In the genomic region with DNA sequence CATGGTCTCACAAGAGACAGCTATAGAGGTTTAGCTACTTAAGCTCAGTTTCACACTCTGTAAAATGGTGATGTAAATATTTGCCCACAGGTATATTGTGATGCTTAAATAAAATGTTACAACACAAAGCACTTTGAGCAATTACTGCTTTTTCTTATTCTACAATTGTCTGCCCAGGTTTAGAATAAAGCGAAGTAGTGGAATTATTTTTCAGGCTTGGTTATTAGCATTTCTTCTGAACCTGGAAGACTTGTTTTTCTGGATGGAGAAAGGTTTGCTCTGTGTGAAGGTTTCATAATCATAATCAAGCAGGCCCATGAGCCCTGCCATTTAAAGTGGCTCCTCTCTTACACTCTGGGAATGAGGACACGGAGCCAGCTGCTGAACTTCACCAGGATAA, we compare ENCODE assay signal across 26 mouse cellular contexts. TPM values are rescaled to one million over a fixed set of nuclear protein-coding genes. Genes with fewer than 3 reads are reported as not detected.
DNase-seq lines count a peak whose midpoint lies in the region; ATAC-seq lines count a peak whose summit lies in the region.
"Had no signal": no experiment of that assay in that cellular context is flagged by ENCODE, and none has a peak within 500 bp of the region (broad histone marks: within the 10 kb centered on the region; RNA-seq: fewer than 3 reads in every experiment).

Gene Ace2 (plus strand): TSS at position 301 of the 400 bp plus-strand sequence.

- H3K9me3 ChIP-seq in kidney, embryonic 15.5 days (replicated peaks): no peaks in the 10 kb centered on the region
- no peaks in the 10 kb centered on the region for H3K9me3 ChIP-seq in intestine, embryonic 15.5 days
- no peaks in the 10 kb centered on the region for H3K9me3 ChIP-seq in stomach, embryonic 16.5 days (replicated peaks; ENCODE audit: control insufficient read depth, low read length)
- no peaks in the 10 kb centered on the region for H3K9me3 ChIP-seq in forebrain, embryonic 14.5 days (replicated peaks; ENCODE audit: control insufficient read depth, low read length)
- H3K9me3 ChIP-seq: forebrain, embryonic 10.5 days; heart, embryonic 12.5 days; hindbrain, embryonic 10.5 days; limb, embryonic 13.5 days; liver, embryonic 13.5 days; megakaryocyte, embryonic 14.5 days had no signal

- H3K4me1 ChIP-seq in kidney, embryonic 15.5 days: no peaks in the 10 kb centered on the region
- no peaks in the 10 kb centered on the region for H3K4me1 ChIP-seq in intestine, embryonic 15.5 days (replicated peaks)
- H3K4me1 ChIP-seq in stomach, embryonic 16.5 days (ENCODE audit: control insufficient read depth, insufficient read depth, low read length): no peaks in the 10 kb centered on the region
- H3K4me1 ChIP-seq in forebrain, embryonic 14.5 days (ENCODE audit: control insufficient read depth, insufficient read depth, low read length): no peaks in the 10 kb centered on the region
- H3K4me1 ChIP-seq: forebrain, embryonic 10.5 days; heart, embryonic 12.5 days; hindbrain, embryonic 10.5 days; limb, embryonic 13.5 days; liver, embryonic 13.5 days; megakaryocyte, embryonic 14.5 days had no signal

- ATAC-seq in kidney, embryonic 15.5 days (replicated peaks; ENCODE audit: low FRiP score): no peak
- no peak for ATAC-seq in intestine, embryonic 15.5 days
- ATAC-seq in stomach, embryonic 16.5 days (ENCODE audit: insufficient read depth, low FRiP score): no peak
- ATAC-seq in forebrain, embryonic 14.5 days: no peak
- ATAC-seq: forebrain, postnatal 0 days; hindbrain, embryonic 16.5 days had no signal

- H3K4me2 ChIP-seq in kidney, embryonic 15.5 days: no peak within 1 kb of the TSS
- no peak within 1 kb of the TSS for H3K4me2 ChIP-seq in intestine, embryonic 15.5 days (replicated peaks)
- no peak within 1 kb of the TSS for H3K4me2 ChIP-seq in stomach, embryonic 16.5 days (ENCODE audit: low read depth, low read length)
- no peak within 1 kb of the TSS for H3K4me2 ChIP-seq in forebrain, embryonic 14.5 days (ENCODE audit: low read length)
- H3K4me2 ChIP-seq: heart, embryonic 12.5 days; limb, embryonic 13.5 days; liver, embryonic 13.5 days had no signal

- no peak for DNase-seq in adrenal gland, postnatal 14 days
- DNase-seq in adrenal gland, adult 18-20 months (ENCODE audit: low spot score in 2 of 2): no peak
- DNase-seq in kidney, adult 11 months: no peak
- no peak for DNase-seq in forebrain, embryonic 14.5 days (ENCODE audit: low spot score)
- DNase-seq: cerebellum, adult 9-10 months; forebrain, postnatal 0 days; gastrocnemius, postnatal 25 days; heart, adult 18-20 months; heart, postnatal 10 days; kidney, adult 18-20 months; layer of hippocampus, postnatal 36 days; liver, embryonic 13.5 days; lung, adult 2 months; lung, postnatal 36 days; midbrain, embryonic 14.5 days; thymus, postnatal 25 days had no signal

- no peaks in the 10 kb centered on the region for H3K36me3 ChIP-seq in kidney, embryonic 15.5 days
- H3K36me3 ChIP-seq in intestine, embryonic 15.5 days: no peaks in the 10 kb centered on the region
- no peaks in the 10 kb centered on the region for H3K36me3 ChIP-seq in stomach, embryonic 16.5 days (ENCODE audit: control insufficient read depth, insufficient read depth, low read length)
- no peaks in the 10 kb centered on the region for H3K36me3 ChIP-seq in forebrain, embryonic 14.5 days (ENCODE audit: control insufficient read depth, insufficient read depth, low read length)
- H3K36me3 ChIP-seq: forebrain, embryonic 10.5 days; heart, embryonic 12.5 days; hindbrain, embryonic 10.5 days; limb, embryonic 13.5 days; liver, embryonic 13.5 days had no signal

- WGBS in kidney, embryonic 15.5 days: 84% methylated on average over 2 of the region's 2 CpGs
- WGBS in intestine, embryonic 15.5 days: 83% methylated on average over 2 of the region's 2 CpGs
- 78% methylated on average over 2 of the region's 2 CpGs for WGBS in stomach, embryonic 16.5 days
- 87% methylated on average over 2 of the region's 2 CpGs for WGBS in forebrain, embryonic 14.5 days

- H3K27ac ChIP-seq in kidney, embryonic 15.5 days: no peak within 1 kb of the TSS
- no peak within 1 kb of the TSS for H3K27ac ChIP-seq in intestine, embryonic 15.5 days
- no peak within 1 kb of the TSS for H3K27ac ChIP-seq in stomach, embryonic 16.5 days (ENCODE audit: low read length)
- H3K27ac ChIP-seq in forebrain, embryonic 14.5 days (ENCODE audit: low read depth, low read length): no peak within 1 kb of the TSS
- H3K27ac ChIP-seq: forebrain, embryonic 10.5 days; hindbrain, embryonic 10.5 days; layer of hippocampus, adult 2 months; limb, embryonic 13.5 days; liver, embryonic 13.5 days had no signal

- H3K4me3 ChIP-seq in kidney, embryonic 15.5 days (replicated peaks): no peak within 1 kb of the TSS
- no peak within 1 kb of the TSS for H3K4me3 ChIP-seq in intestine, embryonic 15.5 days (replicated peaks)
- no peak within 1 kb of the TSS for H3K4me3 ChIP-seq in stomach, embryonic 16.5 days (replicated peaks; ENCODE audit: low read length)
- H3K4me3 ChIP-seq in forebrain, embryonic 14.5 days (ENCODE audit: low read depth, low read length): no peak within 1 kb of the TSS
- H3K4me3 ChIP-seq: forebrain, embryonic 10.5 days; heart, embryonic 12.5 days; hindbrain, embryonic 10.5 days; layer of hippocampus, adult 2 months; limb, embryonic 13.5 days; liver, embryonic 13.5 days; megakaryocyte, embryonic 14.5 days had no signal

- peaks cover 37% of the 10 kb centered on the region; the same call in 1 of the 2 replicates for H3K27me3 ChIP-seq in kidney, embryonic 15.5 days
- H3K27me3 ChIP-seq in intestine, embryonic 15.5 days (replicated peaks): no peaks in the 10 kb centered on the region
- peaks cover 3% of the 10 kb centered on the region; the same call in 1 of the 2 replicates for H3K27me3 ChIP-seq in stomach, embryonic 16.5 days (ENCODE audit: control insufficient read depth, insufficient read depth, low read length)
- H3K27me3 ChIP-seq in forebrain, embryonic 14.5 days (replicated peaks; ENCODE audit: control insufficient read depth, insufficient read depth, low read length): no peaks in the 10 kb centered on the region
- H3K27me3 ChIP-seq: heart, embryonic 12.5 days had no signal

- no peak within 1 kb of the TSS for H3K9ac ChIP-seq in kidney, embryonic 15.5 days
- H3K9ac ChIP-seq in intestine, embryonic 15.5 days: no peak within 1 kb of the TSS
- H3K9ac ChIP-seq in stomach, embryonic 16.5 days (ENCODE audit: low read length): no peak within 1 kb of the TSS
- H3K9ac ChIP-seq in forebrain, embryonic 14.5 days (ENCODE audit: low read length): no peak within 1 kb of the TSS
- H3K9ac ChIP-seq: forebrain, postnatal 0 days; heart, embryonic 12.5 days; limb, embryonic 13.5 days; liver, embryonic 13.5 days had no signal

RNA-seq across cellular contexts. Expression of gene Ace2, which starts in this region (rescaled TPM):
- total RNA-seq in adrenal gland, postnatal 14 days (2021): 21.6 and 23.5 TPM in 2 replicates
- 1 to 10 TPM; 2.1 to 4.3 TPM for total RNA-seq in adrenal gland, adult 18-20 months (2021)
- 62.6 and 62.8 TPM in 2 replicates for polyA plus RNA-seq in kidney, embryonic 15.5 days (2015; fragmentation: Nextera tagmentation; extraction: Ambion mirVana)
- polyA plus RNA-seq in intestine, embryonic 15.5 days (2015; fragmentation: Nextera tagmentation; extraction: Ambion mirVana): 69.3 and 74.3 TPM in 2 replicates
- polyA plus RNA-seq in stomach, embryonic 16.5 days (2015; fragmentation: Nextera tagmentation; extraction: Ambion mirVana): 16.1 and 18.6 TPM in 2 replicates
- polyA plus RNA-seq in forebrain, embryonic 14.5 days (2014; fragmentation: Nextera tagmentation; extraction: Ambion mirVana): 0.16 TPM in 1 of 2 replicates, not detected in the other

Comparison
In these comparisons a context has a peak if more than half of its experiments do, and no peak if none do; other contexts are left out.
1. RNA of gene Ace2 (polyA plus RNA-seq): 69.3 to 74.3 TPM in intestine, embryonic 15.5 days, 62.6 to 62.8 TPM in kidney, embryonic 15.5 days and 16.1 to 18.6 TPM in stomach, embryonic 16.5 days; 0.16 TPM in forebrain, embryonic 14.5 days; every median in the first group is over 10 times any median in the second.